Mouse (Mus musculus): ENCODE results near the gene Sult6b2. TPM values are rescaled to one million over a fixed set of nuclear protein-coding genes. Genes with fewer than 3 reads are reported as not detected.

Gene Sult6b2
- polyA plus RNA-seq, 1 experiment from 2014 or later, result not detected

DNA sequence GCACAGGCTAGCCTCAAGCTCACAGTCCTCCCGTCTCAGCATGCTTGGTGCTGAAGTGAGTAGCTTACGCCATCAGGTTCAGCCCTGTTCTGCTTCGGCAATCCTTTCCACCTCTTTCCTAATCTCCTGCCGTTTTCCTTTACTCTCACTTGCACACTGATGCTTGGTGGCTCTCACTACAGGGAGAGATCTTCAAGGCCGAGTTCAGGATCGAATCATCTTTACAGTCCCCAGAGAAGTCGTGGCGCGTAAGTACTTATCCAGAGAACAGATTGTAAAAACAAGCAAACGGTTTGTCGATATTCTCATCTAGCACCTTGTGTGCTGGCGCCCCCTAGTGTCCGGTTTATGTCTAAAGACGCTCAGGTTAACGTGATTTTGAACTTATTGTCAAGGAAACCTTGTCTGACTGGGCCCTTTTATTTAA lies 10.2 kb upstream of the Sult6b2 start:
- no peaks in the 10 kb centered on the region for H3K9me3 ChIP-seq (ENCODE audit: low read length)
- H3K4me3 ChIP-seq (ENCODE audit: low read depth, low read length), result peak overlapping the region; percentile 36; the same call in 1 of the 2 replicates
- H3K27ac ChIP-seq (ENCODE audit: low read depth), result no peak overlapping the region
- H3K4me2 ChIP-seq (ENCODE audit: low read depth, low read length), result peak overlapping the region; percentile 64
- WGBS (ENCODE audit: insufficient replicate concordance), result 3% methylated on average over 15 of the region's 15 CpGs
- H3K36me3 ChIP-seq (replicated peaks; ENCODE audit: insufficient read depth, low read length), result no peaks in the 10 kb centered on the region
- H3K9ac ChIP-seq (replicated peaks), result no peak overlapping the region
- DNase-seq (peak; percentile 86), ATAC-seq (peak; percentile 80)
- TF ChIP-seq EP300 (IDR thresholded peaks at IDR 0.05; ENCODE audit: low read depth), result no peak
- peak; percentile 93 for TF ChIP-seq CTCF (IDR thresholded peaks at IDR 0.05; ENCODE audit: low read depth)
- no peaks in the 10 kb centered on the region for H3K27me3 ChIP-seq (ENCODE audit: insufficient read depth, low read length)
- H3K4me1 ChIP-seq (ENCODE audit: insufficient read depth), result 0 out of 2 replicates have a peak, but pooled peaks cover 4% of the 10 kb centered on the region

DNA sequence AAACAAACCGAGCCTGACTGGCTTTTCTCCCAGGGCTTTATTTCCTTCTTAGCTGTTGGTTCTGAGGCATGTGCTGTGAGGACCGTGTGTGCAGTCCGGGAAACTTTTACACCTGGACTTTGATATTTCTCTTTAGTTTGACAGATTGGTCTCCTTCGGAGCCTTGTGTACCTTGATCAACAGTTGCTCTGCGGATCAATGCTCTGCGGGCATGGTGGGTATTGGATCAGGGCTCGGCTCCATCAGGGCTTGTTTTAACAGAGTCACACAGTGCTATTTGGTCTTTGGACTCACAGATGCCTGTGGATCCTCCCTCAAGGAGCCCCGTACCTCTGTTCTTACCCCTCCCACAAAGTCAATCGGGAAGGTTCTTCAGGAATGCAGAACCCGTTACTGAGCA lies 9.7 kb upstream of the Sult6b2 start:
- 50% methylated on average over 10 of the region's 10 CpGs for WGBS (ENCODE audit: insufficient replicate concordance)
- TF ChIP-seq CTCF (IDR thresholded peaks at IDR 0.05; ENCODE audit: low read depth) (no peak), EP300 (IDR thresholded peaks at IDR 0.05; ENCODE audit: low read depth) (no peak)
- peak; percentile 26 for DNase-seq
- H3K27ac ChIP-seq (ENCODE audit: low read depth), result no peak overlapping the region
- H3K4me3 ChIP-seq (ENCODE audit: low read depth, low read length), result no peak overlapping the region
- peak; percentile 62 for ATAC-seq
- H3K9me3 ChIP-seq (ENCODE audit: low read length), result no peaks in the 10 kb centered on the region
- H3K4me2 ChIP-seq (ENCODE audit: low read depth, low read length), result peak overlapping the region; percentile 64
- H3K36me3 ChIP-seq (replicated peaks; ENCODE audit: insufficient read depth, low read length), result no peaks in the 10 kb centered on the region
- 0 out of 2 replicates have a peak, but pooled peaks cover 4% of the 10 kb centered on the region for H3K4me1 ChIP-seq (ENCODE audit: insufficient read depth)
- H3K27me3 ChIP-seq (ENCODE audit: insufficient read depth, low read length), result no peaks in the 10 kb centered on the region
- no peak overlapping the region for H3K9ac ChIP-seq (replicated peaks)

DNA sequence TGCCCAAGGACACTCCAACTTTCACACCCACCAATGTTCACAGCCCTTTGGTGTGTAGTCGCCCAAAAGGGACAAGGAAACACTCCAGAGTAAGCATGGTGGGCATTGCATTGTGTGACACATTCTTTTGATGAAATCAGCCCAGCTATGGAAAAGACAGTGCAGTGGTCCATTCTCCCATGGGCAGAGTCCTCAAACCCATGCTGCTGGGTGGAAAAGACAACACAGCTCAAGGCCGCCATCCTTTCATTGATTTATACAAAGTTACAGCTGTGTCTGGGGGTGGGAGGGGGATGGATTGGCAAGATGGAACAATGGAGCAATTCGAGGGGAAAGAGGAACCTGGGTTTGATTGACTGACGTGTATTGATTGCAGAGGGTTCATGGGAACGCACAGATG lies 8.7 kb upstream of the Sult6b2 start:
- H3K9ac ChIP-seq (replicated peaks), result no peak overlapping the region
- H3K27me3 ChIP-seq (ENCODE audit: insufficient read depth, low read length), result no peaks in the 10 kb centered on the region
- no peak overlapping the region for H3K27ac ChIP-seq (ENCODE audit: low read depth)
- H3K36me3 ChIP-seq (replicated peaks; ENCODE audit: insufficient read depth, low read length), result no peaks in the 10 kb centered on the region
- DNase-seq (no peak), ATAC-seq (no peak)
- 47% methylated on average over 5 of the region's 5 CpGs for WGBS (ENCODE audit: insufficient replicate concordance)
- 0 out of 2 replicates have a peak, but pooled peaks cover 4% of the 10 kb centered on the region for H3K4me1 ChIP-seq (ENCODE audit: insufficient read depth)
- no peak for TF ChIP-seq CTCF (IDR thresholded peaks at IDR 0.05; ENCODE audit: low read depth)
- no peak for TF ChIP-seq EP300 (IDR thresholded peaks at IDR 0.05; ENCODE audit: low read depth)
- no peaks in the 10 kb centered on the region for H3K9me3 ChIP-seq (ENCODE audit: low read length)
- H3K4me3 ChIP-seq (ENCODE audit: low read depth, low read length), result no peak overlapping the region
- H3K4me2 ChIP-seq (ENCODE audit: low read depth, low read length), result no peak overlapping the region

GRCm38 (mm10) chr6:142810239-142810638 lies 5.9 kb upstream of the Sult6b2 start:
- H3K9me3 ChIP-seq (ENCODE audit: low read length), result no peaks in the 10 kb centered on the region
- no peaks in the 10 kb centered on the region for H3K36me3 ChIP-seq (replicated peaks; ENCODE audit: insufficient read depth, low read length)
- H3K4me1 ChIP-seq (ENCODE audit: insufficient read depth), result peaks cover 10% of the 10 kb centered on the region; the same call in 1 of the 2 replicates
- no peak overlapping the region for H3K4me3 ChIP-seq (ENCODE audit: low read depth, low read length)
- TF ChIP-seq EP300 (IDR thresholded peaks at IDR 0.05; ENCODE audit: low read depth) (no peak), CTCF (IDR thresholded peaks at IDR 0.05; ENCODE audit: low read depth) (no peak)
- no peak for ATAC-seq
- H3K27ac ChIP-seq (ENCODE audit: low read depth), result no peak overlapping the region
- H3K27me3 ChIP-seq (ENCODE audit: insufficient read depth, low read length), result no peaks in the 10 kb centered on the region
- WGBS (ENCODE audit: insufficient replicate concordance), result 47% methylated on average over 6 of the region's 6 CpGs
- H3K9ac ChIP-seq (replicated peaks), result no peak overlapping the region
- no peak overlapping the region for H3K4me2 ChIP-seq (ENCODE audit: low read depth, low read length)
- no peak for DNase-seq

GRCm38 (mm10) chr6:142809373-142810098 lies 5.2 kb upstream of the Sult6b2 start:
- ATAC-seq (no peak), DNase-seq (no peak)
- no peak overlapping the region for H3K9ac ChIP-seq (replicated peaks)

GRCm38 (mm10) chr6:142806326-142806725 lies 2.0 kb upstream of the Sult6b2 start:
- Histone ChIP-seq H3K9me3 (ENCODE audit: low read length) (no peaks in the 10 kb centered on the region), H3K27me3 (ENCODE audit: insufficient read depth, low read length) (no peaks in the 10 kb centered on the region), H3K36me3 (replicated peaks; ENCODE audit: insufficient read depth, low read length) (no peaks in the 10 kb centered on the region), H3K9ac (replicated peaks) (no peak overlapping the region), H3K4me1 (ENCODE audit: insufficient read depth) (peaks cover 6% of the 10 kb centered on the region; the same call in 1 of the 2 replicates), H3K27ac (ENCODE audit: low read depth) (no peak overlapping the region), H3K4me3 (ENCODE audit: low read depth, low read length) (no peak overlapping the region), H3K4me2 (ENCODE audit: low read depth, low read length) (no peak overlapping the region)
- TF ChIP-seq EP300 (IDR thresholded peaks at IDR 0.05; ENCODE audit: low read depth), result peak; percentile 83
- TF ChIP-seq CTCF (IDR thresholded peaks at IDR 0.05; ENCODE audit: low read depth), result no peak
- DNase-seq (no peak), ATAC-seq (peak; percentile 70)
- WGBS (ENCODE audit: insufficient replicate concordance), result 28% methylated on average over 4 of the region's 4 CpGs

More at GRCm38 (mm10) chr6:142809373-142810098, 5.2 kb upstream of the Sult6b2 start:
- Histone ChIP-seq H3K4me1 (ENCODE audit: insufficient read depth) (peaks cover 8% of the 10 kb centered on the region; the same call in 1 of the 2 replicates), H3K4me2 (ENCODE audit: low read depth, low read length) (no peak overlapping the region), H3K4me3 (ENCODE audit: low read depth, low read length) (no peak overlapping the region), H3K27ac (ENCODE audit: low read depth) (no peak overlapping the region), H3K27me3 (ENCODE audit: insufficient read depth, low read length) (no peaks in the 10 kb centered on the region), H3K9me3 (ENCODE audit: low read length) (no peaks in the 10 kb centered on the region), H3K36me3 (replicated peaks; ENCODE audit: insufficient read depth, low read length) (no peaks in the 10 kb centered on the region)
- WGBS (ENCODE audit: insufficient replicate concordance), result 28% methylated on average over 6 of the region's 6 CpGs
- TF ChIP-seq EP300 (IDR thresholded peaks at IDR 0.05; ENCODE audit: low read depth) (no peak), CTCF (IDR thresholded peaks at IDR 0.05; ENCODE audit: low read depth) (no peak)
